Mouse (Mus musculus) embryo, embryonic 11.5 days (tissue): ENCODE data around the gene Ncapg2.

Experiments
- DNase-seq: peaks from one replicate; pipeline ENCODE4 v3.0.0-alpha.2; 2012; ENCODE audit warnings: low read depth, low spot score

Ncapg2 gene

DNA sequence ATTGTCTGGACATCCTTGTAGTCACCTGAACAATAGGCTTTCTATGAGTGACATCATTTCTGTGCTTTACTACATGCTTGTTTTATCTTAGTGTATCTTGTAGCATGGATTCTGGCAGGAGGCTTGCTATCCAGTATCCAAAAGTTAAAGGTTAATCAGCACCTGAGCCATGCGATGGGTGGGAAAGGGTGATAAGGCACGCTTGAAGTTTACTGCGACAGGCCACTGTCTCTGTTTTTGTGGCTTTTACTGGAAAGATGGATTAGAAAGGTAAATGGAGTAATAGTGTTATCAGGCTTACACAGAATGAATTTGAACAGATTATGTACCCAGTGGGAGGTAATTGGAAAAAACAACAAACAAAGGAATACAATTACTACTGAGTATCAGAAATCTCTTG lies 37.0 kb downstream of the Ncapg2 start:
- DNase-seq: no peak

DNA sequence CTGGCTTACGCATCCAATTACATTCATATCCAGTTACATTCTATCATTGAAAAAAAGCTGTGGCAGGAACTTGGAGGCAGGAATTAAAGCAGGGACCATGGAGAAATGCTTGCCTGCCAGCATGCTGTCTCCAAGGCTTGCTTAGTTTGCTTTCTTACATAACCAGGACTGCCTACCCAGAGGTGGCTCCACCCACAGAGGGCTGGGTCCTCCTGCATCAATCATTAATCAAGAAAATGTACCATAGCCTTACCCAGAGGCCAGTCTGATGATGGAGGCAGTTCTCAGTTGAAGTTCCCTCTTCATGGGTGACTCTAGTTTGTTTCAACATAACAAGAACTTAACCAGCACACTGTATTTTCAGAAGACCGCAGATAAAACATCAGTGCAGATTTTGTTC lies 44.3 kb downstream of the Ncapg2 start:
- DNase-seq: no peak

DNA sequence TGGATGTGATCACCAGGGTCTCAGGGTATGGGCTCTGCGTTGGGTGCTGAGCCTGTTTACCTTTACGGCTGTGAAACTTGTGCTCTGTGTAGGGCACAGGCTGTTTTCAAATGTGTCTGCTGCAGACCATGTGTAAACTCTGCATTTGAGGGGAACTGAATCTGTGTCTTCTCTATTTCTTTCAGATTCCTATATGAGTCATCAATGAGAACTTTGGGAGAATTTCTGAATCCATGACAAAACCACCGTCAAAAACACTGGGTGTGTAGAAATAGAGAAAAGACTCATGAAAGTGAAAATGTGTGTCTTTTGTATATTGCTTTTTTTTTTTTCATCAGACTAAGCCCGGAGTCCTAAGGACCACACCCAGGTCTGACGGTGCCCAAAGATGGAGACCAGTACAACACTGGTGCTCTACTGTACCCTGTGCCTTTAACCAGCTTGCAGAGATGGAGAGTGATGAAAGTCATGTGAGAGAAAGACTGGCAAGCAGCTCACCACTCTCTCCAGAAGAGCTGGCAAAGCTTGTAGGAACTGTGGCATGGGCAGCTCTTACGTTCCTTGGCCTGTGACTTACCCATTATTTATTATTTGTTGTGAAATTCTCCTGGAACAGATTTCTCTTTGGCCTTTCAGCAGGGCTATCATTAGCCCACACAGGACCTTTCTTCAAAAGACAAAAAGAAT lies 55.3 kb downstream of the Ncapg2 start:
- DNase-seq: no peak

GRCm38 (mm10) chr12:116467030-116467429 lies 61.8 kb downstream of the Ncapg2 start:
- no peak for DNase-seq

DNA sequence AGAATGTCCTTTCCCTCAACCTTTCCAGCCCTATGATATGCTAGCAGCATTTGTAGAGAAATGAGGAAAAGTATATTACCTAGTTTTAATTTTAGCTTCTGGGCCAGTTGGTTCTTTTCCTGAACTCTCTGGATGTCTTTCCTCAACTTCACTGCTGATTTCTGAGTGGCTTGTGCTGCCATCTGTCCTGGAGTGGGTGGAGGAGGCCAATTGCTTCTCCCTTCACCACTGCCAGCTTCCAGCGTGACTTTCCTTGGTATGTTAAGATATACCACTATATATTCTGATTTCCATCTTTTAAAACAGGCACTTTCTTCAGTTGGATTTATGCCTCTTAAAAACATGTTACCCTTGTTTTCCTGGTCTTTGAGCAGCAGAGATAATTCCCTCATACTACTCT lies 63.1 kb downstream of the Ncapg2 start:
- no peak for DNase-seq

DNA sequence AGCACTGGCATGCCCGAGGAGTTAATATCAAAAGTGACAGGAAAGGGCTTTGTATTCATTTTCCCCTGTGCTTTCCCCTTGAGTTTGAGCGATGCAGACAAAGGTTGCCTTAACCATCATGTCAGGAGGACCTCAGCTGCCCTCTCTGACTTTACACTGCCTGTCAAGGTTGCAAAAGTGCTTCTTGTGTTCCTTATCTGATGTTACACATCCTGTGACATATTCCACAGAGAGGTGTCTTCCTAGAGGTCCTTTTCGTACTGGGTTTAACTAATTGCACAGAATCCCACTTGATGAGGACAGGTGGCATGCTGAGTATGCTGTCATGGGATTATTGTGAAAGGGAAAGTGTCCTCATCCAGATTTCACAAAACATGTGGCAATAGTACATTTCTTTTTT lies 63.9 kb downstream of the Ncapg2 start:
- no peak for DNase-seq

DNA sequence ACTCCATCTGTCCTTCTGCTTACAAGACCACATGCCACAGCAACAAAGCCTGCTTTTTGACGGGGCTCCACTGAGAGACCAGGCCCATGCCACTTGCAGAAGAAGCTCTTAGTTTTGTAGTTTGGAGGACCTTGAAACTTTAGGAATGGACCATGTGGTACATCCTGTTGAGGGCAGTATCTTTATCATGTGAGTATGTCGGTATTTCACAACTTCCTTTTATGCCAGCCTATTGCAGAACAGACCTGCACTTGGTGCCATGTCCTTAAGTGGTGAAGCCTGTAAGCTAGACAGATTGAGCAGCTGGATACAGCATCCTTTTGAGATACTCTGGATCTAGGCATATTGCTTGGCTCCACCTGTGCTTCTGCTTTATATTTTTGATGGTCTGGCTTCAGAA lies 68.1 kb downstream of the Ncapg2 start:
- no peak for DNase-seq

- no peak for DNase-seq
Measured at GRCm38 (mm10) chr12:116473761-116474160, 68.6 kb downstream of the Ncapg2 start.

- no peak for DNase-seq
Measured at GRCm38 (mm10) chr12:116474676-116475075, 69.5 kb downstream of the Ncapg2 start.

GRCm38 (mm10) chr12:116478771-116479170 lies 73.6 kb downstream of the Ncapg2 start:
- DNase-seq: no peak

GRCm38 (mm10) chr12:116481921-116482320 lies 76.7 kb downstream of the Ncapg2 start:
- no peak for DNase-seq

DNA sequence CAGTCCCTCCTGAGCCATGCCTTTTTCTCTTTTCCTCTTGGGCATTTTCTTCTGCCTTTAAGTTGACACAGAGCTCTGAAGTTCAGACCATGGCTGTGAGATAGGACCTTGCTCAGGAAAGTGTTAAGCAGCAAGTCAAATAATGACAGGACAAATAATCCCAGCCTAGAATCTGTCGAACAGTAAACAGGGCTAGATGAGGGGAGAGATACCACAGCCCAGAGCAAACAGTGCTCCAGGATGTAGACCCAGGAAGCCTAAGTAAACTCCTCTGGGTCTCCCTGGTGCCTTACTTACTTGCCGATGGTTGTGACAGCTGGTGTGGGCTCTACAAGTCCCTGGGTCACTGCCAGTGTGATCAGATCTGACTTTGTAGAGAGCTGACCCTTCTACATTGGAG lies 78.4 kb downstream of the Ncapg2 start:
- no peak for DNase-seq

GRCm38 (mm10) chr12:116484991-116485390 lies 79.8 kb downstream of the Ncapg2 start:
- DNase-seq: no peak

DNA sequence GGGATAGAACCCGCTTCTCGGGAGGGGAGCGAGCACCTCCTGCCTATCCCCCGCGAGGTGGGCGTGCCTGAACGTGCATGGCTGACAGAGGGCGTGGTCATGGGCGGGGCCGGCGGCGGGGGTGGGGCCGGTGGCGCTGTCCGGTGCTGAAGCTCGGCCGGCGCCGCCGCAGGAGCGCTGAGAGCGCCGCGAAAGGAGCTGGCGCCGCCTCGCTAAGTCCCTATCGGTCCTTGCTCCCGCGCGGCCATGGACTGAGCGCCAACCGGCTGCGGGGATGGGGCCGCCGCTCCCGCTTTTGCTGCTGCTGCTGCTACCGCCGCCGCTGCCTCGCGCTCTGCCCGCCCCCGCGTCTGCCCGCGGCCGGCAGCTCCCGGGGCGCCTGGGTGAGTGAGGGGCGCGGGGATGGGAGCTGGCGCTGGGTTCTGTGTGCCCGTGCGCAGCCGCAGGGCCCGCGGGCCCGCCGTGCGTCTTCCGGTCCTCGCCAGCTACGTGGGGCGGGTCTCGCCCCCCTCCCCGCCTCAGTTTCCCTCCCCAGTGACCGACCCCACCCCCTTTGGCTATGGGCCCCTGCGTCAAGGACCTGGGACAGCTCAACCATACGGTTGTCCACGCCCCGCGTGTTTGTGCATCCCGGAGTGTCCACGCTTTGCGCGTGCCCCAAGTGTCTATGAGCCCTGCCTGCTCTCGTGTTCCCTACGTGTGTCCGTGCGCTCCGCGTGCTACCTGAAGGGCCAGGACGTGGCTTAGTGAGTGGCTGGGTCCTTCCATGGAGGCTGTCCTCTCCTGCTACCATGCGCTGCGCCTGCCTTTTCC lies 80.6 kb downstream of the Ncapg2 start, which contains the start of gene Ptprn2:
TSS of gene Ptprn2 (plus strand) at position 130 of the 813 bp plus-strand sequence.
- peak; percentile 71 for DNase-seq

GRCm38 (mm10) chr12:116486404-116486730 lies 81.2 kb downstream of the Ncapg2 start:
- DNase-seq: no peak

- no peak for DNase-seq
Measured at GRCm38 (mm10) chr12:116488836-116489235, 83.6 kb downstream of the Ncapg2 start.

- no peak for DNase-seq
Measured at GRCm38 (mm10) chr12:116490575-116491356, 85.6 kb downstream of the Ncapg2 start.

DNA sequence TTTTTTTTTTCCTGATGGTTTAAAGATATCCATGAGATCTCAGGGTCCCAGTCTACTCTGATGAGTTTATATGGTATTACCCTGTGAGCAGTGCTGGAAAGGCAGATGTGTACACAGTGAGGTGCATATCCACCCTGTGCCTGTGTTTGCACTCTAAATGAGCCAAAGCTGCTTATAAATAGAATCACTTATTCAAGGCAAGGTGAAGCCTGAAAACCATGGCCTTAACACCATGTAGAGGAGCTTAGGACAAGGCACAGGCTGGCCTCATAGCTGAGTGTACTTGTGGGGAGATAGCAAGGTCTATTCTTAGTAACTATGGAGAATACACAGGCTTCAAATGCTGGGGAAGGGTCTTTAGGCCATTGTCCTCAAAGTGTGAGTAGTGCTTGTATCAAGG lies 93.5 kb downstream of the Ncapg2 start:
- DNase-seq: no peak

GRCm38 (mm10) chr12:116500652-116501051 lies 95.5 kb downstream of the Ncapg2 start:
- DNase-seq: no peak

GRCm38 (mm10) chr12:116512482-116512881 lies 107.3 kb downstream of the Ncapg2 start:
- DNase-seq: no peak
